Mouse (Mus musculus) bone marrow, adult 2 months (tissue): ENCODE measurements around the gene Ncam2.

Source experiments
- CTCF ChIP-seq: fragments of 200-500 bp; IDR thresholded peaks from 2 replicates; pipeline ENCODE4 v1.5.1; 2011; ENCODE audit warnings: low read length, control low read depth; ENCODE audit not compliant: control insufficient read depth, insufficient read depth
- POLR2A ChIP-seq: fragments of 200-500 bp; IDR thresholded peaks from 2 replicates; pipeline ENCODE4 v1.6.1; 2011; ENCODE audit warnings: low read depth, mild to moderate bottlenecking, control low read depth, low read length, borderline replicate concordance; ENCODE audit not compliant: control insufficient read depth

DNA sequence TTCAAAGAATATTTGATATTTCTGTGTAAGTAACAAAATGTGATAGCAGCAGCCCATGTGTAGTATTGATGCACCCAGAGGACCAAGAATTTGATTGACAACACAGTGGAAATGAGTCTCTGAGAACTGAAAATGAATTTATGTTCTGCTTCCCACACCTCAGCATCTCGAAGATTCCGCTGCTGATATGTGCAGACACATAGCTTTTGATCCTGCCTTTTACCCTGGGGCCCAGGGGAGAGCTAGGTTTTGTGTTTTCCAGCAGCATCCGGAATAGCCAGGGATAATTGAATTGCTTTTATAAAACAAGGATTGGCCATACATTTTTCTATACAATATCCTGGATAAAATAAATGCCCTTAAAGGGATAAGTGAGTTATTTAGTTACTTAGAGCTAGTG, 20.7 kb downstream of the Ncam2 start:
- no peak for TF ChIP-seq CTCF
- TF ChIP-seq POLR2A: no peak
